Mouse (Mus musculus) lung, adult 2 months (tissue): ENCODE measurements around the gene Kdm4b. TPM values are rescaled to one million over a fixed set of nuclear protein-coding genes. Genes with fewer than 3 reads are reported as not detected.

Source experiments
- DNase-seq: peaks from one replicate; pipeline ENCODE4 v3.0.0; 2022
- H3K4me1 ChIP-seq: fragments of 200-500 bp; 2 replicates; pipeline ENCODE4 v1.6.1; 2011; ENCODE audit warnings: low read length; ENCODE audit not compliant: control insufficient read depth, insufficient read depth
- H3K4me3 ChIP-seq: fragments of 200-500 bp; replicated peaks from 2 replicates; pipeline ENCODE3; 2011; ENCODE audit warnings: low read depth, mild to moderate bottlenecking, control low read depth, low read length; ENCODE audit errors: extremely low read depth
- CTCF ChIP-seq: fragments of 200-500 bp; IDR thresholded peaks from 2 replicates; pipeline ENCODE4 v1.5.1; 2011; ENCODE audit warnings: mild to moderate bottlenecking, low read length, control low read depth; ENCODE audit not compliant: insufficient read depth
- POLR2A ChIP-seq: fragments of 200-500 bp; IDR thresholded peaks from 2 replicates; pipeline ENCODE4 v1.6.1; 2011; ENCODE audit warnings: low read depth, mild to moderate bottlenecking, control low read depth, low read length, borderline replicate concordance; ENCODE audit errors: extremely low read depth
- WGBS: fragments of 180-500 bp; shearing (Covaris S2); methylation state at CpG from one replicate; pipeline ENCODE4 v1.1.7; 2018; 5-methylcytosine and 5-hydroxymethylcytosine counted together
- polyA plus RNA-seq: library from polyadenylated mRNA; depleted of rRNA; stranded (reverse); fragments of >200 nt; gene quantifications from 2 replicates; pipeline ENCODE4 v1.2.3, GENCODE M21; 2012; rRNA removed

Gene Kdm4b
- polyA plus RNA-seq, 1 experiment = 39.9 TPM

DNA sequence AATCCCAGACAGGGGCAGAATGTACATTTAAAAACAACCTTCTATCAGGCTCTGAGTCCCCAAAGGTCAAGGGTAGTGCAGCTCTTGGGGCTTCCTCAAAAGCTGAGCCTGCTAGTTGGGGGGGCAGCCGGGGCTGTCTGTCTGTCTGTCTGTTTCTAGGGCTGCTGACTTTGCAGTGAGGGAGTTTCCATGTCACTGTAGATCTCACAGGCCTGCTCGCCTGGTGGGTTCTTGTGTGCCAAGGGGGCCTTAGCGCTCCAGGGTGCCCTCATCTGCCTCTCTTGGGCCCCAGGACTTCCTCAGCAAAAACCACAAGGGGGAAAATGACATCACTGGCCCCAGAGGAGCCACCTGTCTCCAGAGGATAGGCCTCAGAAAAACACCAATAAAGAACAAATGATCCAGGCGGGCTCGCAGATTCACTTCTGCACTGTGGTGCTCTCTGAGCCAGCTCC is 117.5 kb downstream of the Kdm4b start:
- Histone ChIP-seq H3K4me1 (no peaks in the 10 kb centered on the region), H3K4me3 (no peak overlapping the region)
- WGBS = 70% methylated on average over 5 of the region's 5 CpGs
- TF ChIP-seq POLR2A = no peak
- no peak for TF ChIP-seq CTCF
- no peak for DNase-seq

DNA sequence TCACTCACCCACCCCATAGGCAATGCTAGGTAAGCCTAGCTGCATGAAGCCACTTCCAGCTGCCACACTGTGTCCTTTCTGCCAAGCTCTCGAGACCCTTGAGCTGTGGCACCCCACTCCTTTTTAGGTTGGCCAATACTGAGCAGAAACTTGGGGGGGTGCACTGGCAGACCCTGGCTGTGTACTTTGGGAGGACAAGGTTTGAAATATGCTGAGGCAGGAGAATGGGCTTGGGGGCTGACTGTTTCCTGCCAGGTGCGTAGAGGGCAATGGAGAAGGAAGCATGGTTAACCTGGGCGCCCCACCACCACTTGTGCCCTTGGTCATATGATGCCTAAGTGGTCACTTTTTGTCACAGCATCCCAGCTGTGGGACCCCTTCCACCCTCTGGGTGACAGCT is 118.9 kb downstream of the Kdm4b start:
- TF ChIP-seq CTCF (no peak), POLR2A (no peak)
- no peak for DNase-seq

DNA sequence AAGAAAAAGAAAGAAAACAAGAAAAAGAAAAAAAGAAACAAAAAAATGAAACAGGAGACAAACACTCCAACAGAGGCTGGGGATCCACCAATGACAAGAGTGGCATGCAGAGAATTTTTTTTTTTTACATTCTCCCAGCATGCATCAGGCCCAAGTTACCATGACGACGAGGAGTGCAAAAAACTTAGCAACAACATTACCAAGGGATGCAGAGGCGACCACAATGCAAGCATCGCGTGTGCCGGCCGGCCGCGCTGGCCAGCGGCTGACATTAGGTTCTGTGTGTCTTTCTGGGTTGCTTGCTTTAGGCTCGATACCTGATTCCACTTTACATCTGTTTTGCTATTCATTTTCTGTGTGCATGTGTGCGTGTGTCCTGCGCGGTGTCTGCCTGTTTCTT is 119.5 kb downstream of the Kdm4b start:
- TF ChIP-seq CTCF (no peak), POLR2A (no peak)
- WGBS = 75% methylated on average over 14 of the region's 14 CpGs
- H3K4me1 ChIP-seq = no peaks in the 10 kb centered on the region
- no peak overlapping the region for H3K4me3 ChIP-seq
- DNase-seq = no peak

More for the DNA sequence above, 118.9 kb downstream of the Kdm4b start:
- 84% methylated on average over 3 of the region's 3 CpGs for WGBS
- no peaks in the 10 kb centered on the region for H3K4me1 ChIP-seq
- H3K4me3 ChIP-seq = no peak overlapping the region

DNA sequence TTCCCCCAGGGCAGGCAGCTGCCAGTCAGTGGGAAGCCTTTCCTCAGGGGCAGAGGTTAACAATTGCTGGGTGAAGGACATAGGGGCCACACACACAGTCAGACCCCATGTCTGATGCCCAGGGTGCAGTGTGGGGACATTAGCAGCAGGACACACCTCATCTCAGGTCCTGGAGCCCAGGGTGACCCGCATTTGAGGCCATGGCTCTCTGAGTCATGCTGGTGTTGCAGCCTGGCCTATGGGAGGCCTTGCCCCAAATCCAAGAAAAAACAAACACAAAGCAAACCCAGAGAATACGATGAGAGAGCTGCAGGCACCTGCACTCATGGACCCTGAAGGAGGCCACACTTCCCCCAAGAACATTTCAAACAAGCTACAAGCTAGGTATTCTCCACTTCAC is 121.9 kb downstream of the Kdm4b start:
- TF ChIP-seq POLR2A (no peak), CTCF (no peak)
- 62% methylated on average over 2 of the region's 2 CpGs for WGBS

More for the DNA sequence above, 121.9 kb downstream of the Kdm4b start:
- H3K4me3 ChIP-seq = no peak overlapping the region
- DNase-seq = no peak
- no peaks in the 10 kb centered on the region for H3K4me1 ChIP-seq

Other genes with a start within 250 kb of the Kdm4b start
- gene Hdgfl2, start 246.4 kb upstream of the Kdm4b start, polyA plus RNA-seq = 44.8 and 47.2 TPM in 2 replicates
- gene Plin4, start 216.3 kb upstream of the Kdm4b start, polyA plus RNA-seq = 25.2 and 38.9 TPM in 2 replicates
- gene Plin5, start 208.5 kb upstream of the Kdm4b start, polyA plus RNA-seq = 5.5 and 8.6 TPM in 2 replicates
- gene Lrg1, start 204.1 kb upstream of the Kdm4b start, polyA plus RNA-seq = 174 and 240 TPM in 2 replicates
- 12.5 and 21.2 TPM in 2 replicates for gene Sema6b, start 185.7 kb upstream of the Kdm4b start, polyA plus RNA-seq
- gene Tnfaip8l1, start 163.6 kb upstream of the Kdm4b start, polyA plus RNA-seq = 3.5 and 3.6 TPM in 2 replicates
- gene Mydgf, start 142.1 kb upstream of the Kdm4b start, polyA plus RNA-seq = 42.4 and 48.7 TPM in 2 replicates
- gene Dpp9, start 107.2 kb upstream of the Kdm4b start, polyA plus RNA-seq = 65.8 and 71.9 TPM in 2 replicates
- gene Fem1a, start 69.3 kb upstream of the Kdm4b start, polyA plus RNA-seq = 28.2 and 29.4 TPM in 2 replicates
- gene Ticam1, start 49.3 kb upstream of the Kdm4b start, polyA plus RNA-seq = 17.1 and 18.1 TPM in 2 replicates
- 39.4 and 39.6 TPM in 2 replicates for gene Plin3, start 33.2 kb upstream of the Kdm4b start, polyA plus RNA-seq
- not detected in 2 replicates for gene Arrdc5, start 25.8 kb upstream of the Kdm4b start, polyA plus RNA-seq
- 2.6 and 3.2 TPM in 2 replicates for gene Uhrf1, start 22.7 kb upstream of the Kdm4b start, polyA plus RNA-seq
- gene Ptprs, start 150.4 kb downstream of the Kdm4b start, polyA plus RNA-seq = 128 and 171 TPM in 2 replicates
- gene Znrf4, start 186.4 kb downstream of the Kdm4b start, polyA plus RNA-seq = 0.17 and 0.22 TPM in 2 replicates
- 10.2 and 16.7 TPM in 2 replicates for gene Gm20219, start 228.3 kb downstream of the Kdm4b start, polyA plus RNA-seq